Mouse (Mus musculus): ENCODE data around the gene Il27ra. TPM values are rescaled to one million over a fixed set of nuclear protein-coding genes. Genes with fewer than 3 reads are reported as not detected.
A peak's percentile ranks its signal among the peaks of the same experiment; 100 is the strongest.

Il27ra gene
- 0.33 and 0.40 TPM in 2 replicates for polyA plus RNA-seq (2012; rRNA removed)

GRCm38 (mm10) chr8:84042066-84042947 is at the start of gene Il27ra:
Gene Il27ra (minus strand): TSS chr8:84042589.
- Histone ChIP-seq H3K27ac (ENCODE audit: insufficient read depth, low read length) (no peak within 1 kb of the TSS), H3K4me1 (ENCODE audit: control insufficient read depth, insufficient read depth, low read length) (no peaks in the 10 kb centered on the region), H3K4me3 (ENCODE audit: insufficient read depth, low read length) (peak within 1 kb of the TSS; percentile 26; the same call in 1 of the 2 replicates)
- TF ChIP-seq CTCF (IDR thresholded peaks at IDR 0.05; ENCODE audit: extremely low read depth, insufficient read depth, low read length) (peak; percentile 49), POLR2A (IDR thresholded peaks at IDR 0.05; ENCODE audit: extremely low read depth, insufficient read depth, low read length) (no peak)

GRCm38 (mm10) chr8:84090585-84090984 is 48.2 kb upstream of the Il27ra start:
- Histone ChIP-seq H3K4me1 (ENCODE audit: control insufficient read depth, insufficient read depth, low read length) (no peaks in the 10 kb centered on the region), H3K4me3 (ENCODE audit: insufficient read depth, low read length) (no peak overlapping the region), H3K27ac (ENCODE audit: insufficient read depth, low read length) (no peak overlapping the region)
- TF ChIP-seq CTCF (IDR thresholded peaks at IDR 0.05; ENCODE audit: extremely low read depth, insufficient read depth, low read length) (no peak), POLR2A (IDR thresholded peaks at IDR 0.05; ENCODE audit: extremely low read depth, insufficient read depth, low read length) (no peak)

- TF ChIP-seq CTCF (IDR thresholded peaks at IDR 0.05; ENCODE audit: extremely low read depth, insufficient read depth, low read length) (no peak), POLR2A (IDR thresholded peaks at IDR 0.05; ENCODE audit: extremely low read depth, insufficient read depth, low read length) (no peak)
- Histone ChIP-seq H3K4me1 (ENCODE audit: control insufficient read depth, insufficient read depth, low read length) (no peaks in the 10 kb centered on the region), H3K27ac (ENCODE audit: insufficient read depth, low read length) (no peak overlapping the region), H3K4me3 (ENCODE audit: insufficient read depth, low read length) (no peak overlapping the region)
Measured at GRCm38 (mm10) chr8:84089277-84089676, 46.9 kb upstream of the Il27ra start.

- H3K4me1 ChIP-seq (ENCODE audit: control insufficient read depth, insufficient read depth, low read length), result no peaks in the 10 kb centered on the region
- H3K4me3 ChIP-seq (ENCODE audit: insufficient read depth, low read length), result no peak overlapping the region
- H3K27ac ChIP-seq (ENCODE audit: insufficient read depth, low read length), result no peak overlapping the region
- TF ChIP-seq CTCF (IDR thresholded peaks at IDR 0.05; ENCODE audit: extremely low read depth, insufficient read depth, low read length), result no peak
- TF ChIP-seq POLR2A (IDR thresholded peaks at IDR 0.05; ENCODE audit: extremely low read depth, insufficient read depth, low read length), result no peak
Measured at GRCm38 (mm10) chr8:84087821-84088220, 45.4 kb upstream of the Il27ra start.

- Histone ChIP-seq H3K27ac (ENCODE audit: insufficient read depth, low read length) (no peak overlapping the region), H3K4me1 (ENCODE audit: control insufficient read depth, insufficient read depth, low read length) (no peaks in the 10 kb centered on the region), H3K4me3 (ENCODE audit: insufficient read depth, low read length) (no peak overlapping the region)
- TF ChIP-seq CTCF (IDR thresholded peaks at IDR 0.05; ENCODE audit: extremely low read depth, insufficient read depth, low read length) (no peak), POLR2A (IDR thresholded peaks at IDR 0.05; ENCODE audit: extremely low read depth, insufficient read depth, low read length) (no peak)
Measured at GRCm38 (mm10) chr8:84087156-84087555, 44.8 kb upstream of the Il27ra start.

- no peak overlapping the region for H3K27ac ChIP-seq (ENCODE audit: insufficient read depth, low read length)
- H3K4me3 ChIP-seq (ENCODE audit: insufficient read depth, low read length), result no peak overlapping the region
- no peaks in the 10 kb centered on the region for H3K4me1 ChIP-seq (ENCODE audit: control insufficient read depth, insufficient read depth, low read length)
- no peak for TF ChIP-seq POLR2A (IDR thresholded peaks at IDR 0.05; ENCODE audit: extremely low read depth, insufficient read depth, low read length)
- TF ChIP-seq CTCF (IDR thresholded peaks at IDR 0.05; ENCODE audit: extremely low read depth, insufficient read depth, low read length), result no peak
Measured at GRCm38 (mm10) chr8:84084341-84085115, 42.1 kb upstream of the Il27ra start.

GRCm38 (mm10) chr8:84083829-84084241 is 41.4 kb upstream of the Il27ra start:
- no peaks in the 10 kb centered on the region for H3K4me1 ChIP-seq (ENCODE audit: control insufficient read depth, insufficient read depth, low read length)
- no peak for TF ChIP-seq POLR2A (IDR thresholded peaks at IDR 0.05; ENCODE audit: extremely low read depth, insufficient read depth, low read length)
- no peak for TF ChIP-seq CTCF (IDR thresholded peaks at IDR 0.05; ENCODE audit: extremely low read depth, insufficient read depth, low read length)
- no peak overlapping the region for H3K27ac ChIP-seq (ENCODE audit: insufficient read depth, low read length)
- no peak overlapping the region for H3K4me3 ChIP-seq (ENCODE audit: insufficient read depth, low read length)

- no peak for TF ChIP-seq CTCF (IDR thresholded peaks at IDR 0.05; ENCODE audit: extremely low read depth, insufficient read depth, low read length)
- TF ChIP-seq POLR2A (IDR thresholded peaks at IDR 0.05; ENCODE audit: extremely low read depth, insufficient read depth, low read length), result no peak
- H3K4me3 ChIP-seq (ENCODE audit: insufficient read depth, low read length), result no peak overlapping the region
- H3K4me1 ChIP-seq (ENCODE audit: control insufficient read depth, insufficient read depth, low read length), result no peaks in the 10 kb centered on the region
- H3K27ac ChIP-seq (ENCODE audit: insufficient read depth, low read length), result no peak overlapping the region
Measured at GRCm38 (mm10) chr8:84079206-84079605, 36.8 kb upstream of the Il27ra start.

GRCm38 (mm10) chr8:84076849-84077248 is 34.5 kb upstream of the Il27ra start:
- Histone ChIP-seq H3K4me3 (ENCODE audit: insufficient read depth, low read length) (no peak overlapping the region), H3K27ac (ENCODE audit: insufficient read depth, low read length) (no peak overlapping the region), H3K4me1 (ENCODE audit: control insufficient read depth, insufficient read depth, low read length) (peaks cover 4% of the 10 kb centered on the region)
- no peak for TF ChIP-seq CTCF (IDR thresholded peaks at IDR 0.05; ENCODE audit: extremely low read depth, insufficient read depth, low read length)
- no peak for TF ChIP-seq POLR2A (IDR thresholded peaks at IDR 0.05; ENCODE audit: extremely low read depth, insufficient read depth, low read length)
